Mouse (Mus musculus) macrophage (primary cell): ENCODE measurements around the gene Fam222a. TPM values are rescaled to one million over a fixed set of nuclear protein-coding genes. Genes with fewer than 3 reads are reported as not detected.

ENCODE experiments used
- H3K27ac ChIP-seq: fragments of 350-480 bp; formaldehyde crosslinking; 2 replicates; pipeline ENCODE4 v1.9.0; 2021
- H3K36me3 ChIP-seq: fragments of 350-480 bp; formaldehyde crosslinking; 2 replicates; pipeline ENCODE4 v1.9.0; 2021; ENCODE audit errors: inconsistent target
- H3K4me3 ChIP-seq: fragments of 350-480 bp; formaldehyde crosslinking; 2 replicates; pipeline ENCODE4 v1.9.0; 2021; ENCODE audit errors: inconsistent target
- H3K79me2 ChIP-seq: fragments of 350-480 bp; formaldehyde crosslinking; 2 replicates; pipeline ENCODE4 v1.9.0; 2021; ENCODE audit errors: inconsistent target
- WGBS: methylation state at CpG from one replicate; pipeline ENCODE4 v1.1.7; 2026; ENCODE audit warnings: inconsistent platforms; ENCODE audit not compliant: missing documents; 5-methylcytosine and 5-hydroxymethylcytosine counted together
- polyA plus RNA-seq: library from polyadenylated mRNA; stranded (reverse); fragments of 250-400 nt; gene quantifications from 3 replicates; pipeline ENCODE4 v1.2.4, GENCODE M21; 2018; ENCODE audit warnings: inconsistent platforms

The Fam222a gene
- polyA plus RNA-seq, 1 experiment from 2014 or later = 0.96 TPM

- 54% methylated on average over 5 of the region's 5 CpGs for WGBS
- Histone ChIP-seq H3K79me2 (no peaks in the 10 kb centered on the region), H3K36me3 (no peaks in the 10 kb centered on the region), H3K4me3 (no peak overlapping the region), H3K27ac (no peak overlapping the region)
These were observed 1.0 kb downstream of the Fam222a start for GRCm38 (mm10) chr5:114568818-114569217.

DNA sequence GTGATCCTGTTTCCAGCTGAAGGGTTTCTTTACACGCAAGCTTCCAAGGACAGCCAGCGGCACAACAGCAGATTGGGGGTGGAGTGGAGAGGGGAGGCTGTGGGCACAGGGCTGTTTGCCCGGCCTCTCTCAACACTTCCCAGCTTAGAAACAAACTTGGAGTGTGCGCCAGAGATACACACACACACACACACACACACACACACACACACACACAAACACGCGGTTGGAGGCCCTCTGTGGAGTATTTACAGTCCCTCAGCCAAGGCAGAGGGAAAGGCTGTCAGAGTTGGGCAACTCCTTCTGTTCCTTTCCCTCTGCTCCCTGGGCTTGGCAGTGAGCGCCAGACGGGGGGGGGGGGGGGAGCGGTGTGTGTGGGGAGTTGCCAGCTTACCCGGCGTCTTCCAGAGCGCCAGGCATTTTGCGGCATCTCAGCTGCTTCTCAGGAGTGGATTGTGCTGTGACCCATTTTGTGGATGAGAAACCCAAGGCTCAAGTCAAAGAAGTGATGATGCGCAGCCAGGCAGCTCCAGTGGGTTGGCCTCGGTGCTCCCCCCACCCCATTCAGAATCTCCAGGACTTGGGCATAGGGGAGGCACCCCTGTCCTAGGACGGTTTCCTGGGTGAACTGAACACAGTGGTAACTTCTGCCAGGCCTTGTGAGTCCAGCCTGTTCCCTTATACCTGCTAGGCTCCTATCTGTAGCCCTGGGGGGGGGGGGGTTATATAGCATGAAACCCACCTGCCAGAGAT, 2.3 kb downstream of the Fam222a start:
- Histone ChIP-seq H3K36me3 (no peaks in the 10 kb centered on the region), H3K79me2 (no peaks in the 10 kb centered on the region), H3K4me3 (no peak overlapping the region), H3K27ac (no peak overlapping the region)
- WGBS = 70% methylated on average over 7 of the region's 16 CpGs

- H3K36me3 ChIP-seq = no peaks in the 10 kb centered on the region
- H3K4me3 ChIP-seq = no peak overlapping the region
- WGBS = 30% methylated on average over 14 of the region's 14 CpGs
- no peaks in the 10 kb centered on the region for H3K79me2 ChIP-seq
- no peak overlapping the region for H3K27ac ChIP-seq
These were observed 3.1 kb downstream of the Fam222a start for GRCm38 (mm10) chr5:114570791-114571450.

- H3K36me3 ChIP-seq = no peaks in the 10 kb centered on the region
- 8% methylated on average over 39 of the region's 39 CpGs for WGBS
These were observed 3.7 kb downstream of the Fam222a start for GRCm38 (mm10) chr5:114571451-114572030.

DNA sequence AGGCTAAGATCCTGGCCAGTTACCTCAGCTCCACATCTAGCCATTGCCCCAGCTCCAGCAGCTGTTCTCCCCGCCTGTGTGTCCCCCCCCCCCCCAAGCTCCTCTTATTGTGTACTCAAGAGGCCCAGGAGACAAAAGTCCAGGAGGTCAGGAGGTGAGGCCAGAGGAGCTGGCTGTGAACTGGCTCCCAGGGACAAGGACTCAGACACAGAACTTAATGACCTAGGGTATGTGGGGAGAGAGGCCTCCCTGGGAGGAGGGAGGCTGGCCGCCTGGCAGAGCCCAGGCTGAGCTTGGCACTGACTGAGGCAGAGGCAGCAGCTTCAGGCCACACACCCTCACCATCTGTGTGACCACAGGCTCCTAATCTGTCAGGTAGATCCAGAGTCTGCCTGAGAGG, 5.2 kb downstream of the Fam222a start:
- Histone ChIP-seq H3K27ac (no peak overlapping the region), H3K36me3 (no peaks in the 10 kb centered on the region), H3K4me3 (no peak overlapping the region), H3K79me2 (no peaks in the 10 kb centered on the region)
- WGBS = 100% methylated on average over 2 of the region's 2 CpGs

More at GRCm38 (mm10) chr5:114571451-114572030, 3.7 kb downstream of the Fam222a start:
- no peaks in the 10 kb centered on the region for H3K79me2 ChIP-seq
- no peak overlapping the region for H3K27ac ChIP-seq
- H3K4me3 ChIP-seq = no peak overlapping the region

DNA sequence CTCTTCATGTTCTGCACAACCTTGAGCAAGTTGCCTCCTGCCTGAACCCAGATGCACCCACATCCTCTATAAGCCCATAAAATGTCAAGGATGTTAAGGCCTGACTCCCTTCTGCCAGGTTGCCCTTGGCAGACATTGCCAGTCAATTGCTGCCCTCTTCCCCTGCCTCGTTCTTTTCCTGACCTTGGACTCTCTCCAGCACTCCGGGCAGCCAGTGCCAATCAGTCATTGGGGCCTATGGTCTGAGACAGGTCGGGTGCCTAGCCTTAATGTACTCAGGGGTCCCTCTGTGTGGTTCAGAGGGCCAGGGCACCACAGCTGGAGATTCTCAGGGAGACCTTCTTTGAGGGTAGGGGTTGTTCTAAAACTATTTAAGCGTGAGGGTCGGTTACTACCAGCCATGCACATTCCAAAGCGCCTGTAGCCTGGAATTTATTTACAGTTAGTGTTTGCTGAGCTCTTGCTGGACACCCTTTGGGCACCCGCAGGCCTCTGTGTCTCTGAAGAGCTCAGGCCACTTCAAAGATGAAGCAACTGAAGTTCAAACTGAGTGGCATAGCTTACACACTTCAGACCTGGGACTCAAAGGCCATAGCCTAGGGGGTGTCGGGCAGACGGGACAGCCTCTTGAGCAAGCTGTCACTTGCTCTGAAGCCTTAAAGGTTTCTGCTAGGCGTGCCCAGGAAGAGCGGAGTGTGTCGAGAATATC, 6.3 kb downstream of the Fam222a start:
- Histone ChIP-seq H3K4me3 (no peak overlapping the region), H3K36me3 (no peaks in the 10 kb centered on the region), H3K79me2 (no peaks in the 10 kb centered on the region), H3K27ac (no peak overlapping the region)
- 91% methylated on average over 12 of the region's 12 CpGs for WGBS

GRCm38 (mm10) chr5:114575010-114575409, 7.2 kb downstream of the Fam222a start:
- WGBS = 92% methylated on average over 11 of the region's 11 CpGs

DNA sequence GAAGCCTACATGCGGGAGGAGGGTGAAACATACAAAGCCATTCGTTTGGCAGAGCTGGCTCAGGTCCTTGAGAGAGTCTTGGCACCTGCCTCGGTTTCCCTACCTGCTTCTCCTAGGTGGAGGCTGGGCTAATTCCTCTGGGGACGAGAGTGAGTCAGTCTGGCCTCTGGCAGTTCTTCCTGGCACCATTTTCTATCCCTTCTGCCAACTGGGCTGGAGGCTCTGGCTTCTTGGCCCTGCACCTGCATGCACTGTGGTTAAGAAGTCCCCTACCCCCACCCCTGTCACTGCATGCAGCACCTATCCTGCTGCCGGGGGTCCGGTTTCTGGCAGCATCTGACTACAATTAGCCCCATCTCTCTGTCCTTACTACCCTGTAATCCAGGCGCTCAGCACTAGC, 7.7 kb downstream of the Fam222a start:
- WGBS = 86% methylated on average over 6 of the region's 7 CpGs
- Histone ChIP-seq H3K79me2 (no peaks in the 10 kb centered on the region), H3K36me3 (no peaks in the 10 kb centered on the region), H3K4me3 (no peak overlapping the region), H3K27ac (no peak overlapping the region)

More at GRCm38 (mm10) chr5:114575010-114575409, 7.2 kb downstream of the Fam222a start:
- no peak overlapping the region for H3K4me3 ChIP-seq
- H3K27ac ChIP-seq = no peak overlapping the region
- H3K79me2 ChIP-seq = no peaks in the 10 kb centered on the region
- H3K36me3 ChIP-seq = no peaks in the 10 kb centered on the region

DNA sequence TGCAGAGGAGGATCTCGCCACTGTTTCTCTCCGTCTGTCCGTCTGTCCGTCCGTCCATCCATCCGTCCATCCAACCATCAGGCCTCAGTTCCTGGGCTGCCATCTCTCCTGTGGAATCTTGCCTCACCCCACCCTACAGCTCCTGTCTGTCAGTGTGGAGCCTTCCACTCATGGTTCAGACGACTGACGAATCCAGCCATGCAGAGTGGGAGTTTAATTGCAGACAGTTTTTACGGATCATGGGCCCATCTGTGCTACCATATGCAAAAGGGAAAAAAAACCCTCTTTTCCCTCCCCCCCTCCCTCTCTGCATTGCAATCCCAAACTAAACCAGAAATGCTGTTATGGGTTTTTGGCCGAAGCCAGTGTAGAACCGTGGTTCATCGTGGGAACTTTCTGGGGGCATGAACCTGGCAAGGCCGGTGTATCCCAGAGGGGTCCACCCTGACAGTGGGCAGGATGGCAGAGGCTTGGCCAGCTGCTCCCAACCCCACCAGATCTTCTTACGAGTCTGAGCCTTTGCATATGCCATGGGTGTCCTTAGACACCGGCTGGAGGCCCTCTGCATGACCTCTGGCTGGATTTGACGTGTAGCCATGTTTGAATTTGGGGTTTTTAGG, 8.3 kb downstream of the Fam222a start:
- no peak overlapping the region for H3K27ac ChIP-seq
- WGBS = 95% methylated on average over 16 of the region's 16 CpGs
- H3K36me3 ChIP-seq = no peaks in the 10 kb centered on the region
- H3K79me2 ChIP-seq = no peaks in the 10 kb centered on the region
- H3K4me3 ChIP-seq = no peak overlapping the region

DNA sequence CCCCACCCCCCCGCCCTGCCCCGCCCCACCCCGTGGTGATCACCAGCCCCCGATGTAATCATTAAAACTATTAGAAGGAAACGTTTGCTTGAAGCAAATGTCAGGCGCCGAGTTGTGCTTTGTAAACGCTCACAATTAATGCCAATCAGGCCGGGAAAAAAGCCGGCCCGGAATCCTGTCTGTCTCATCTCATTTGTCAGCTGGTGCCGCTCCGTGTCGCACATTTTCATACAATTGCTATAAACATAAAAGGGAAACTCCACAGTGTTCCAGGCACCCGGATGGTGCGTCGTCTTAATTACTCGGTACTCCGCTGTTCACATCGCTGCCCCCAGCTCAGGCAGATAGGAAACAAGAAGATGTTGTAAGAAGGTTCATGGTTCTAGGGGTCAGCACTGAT, 10.5 kb downstream of the Fam222a start:
- no peaks in the 10 kb centered on the region for H3K36me3 ChIP-seq
- WGBS = 91% methylated on average over 19 of the region's 20 CpGs
- H3K79me2 ChIP-seq = no peaks in the 10 kb centered on the region
- H3K27ac ChIP-seq = no peak overlapping the region
- H3K4me3 ChIP-seq = no peak overlapping the region

GRCm38 (mm10) chr5:114579714-114580357, 12.0 kb downstream of the Fam222a start:
- H3K27ac ChIP-seq = no peak overlapping the region
- H3K36me3 ChIP-seq = no peaks in the 10 kb centered on the region
- 73% methylated on average over 8 of the region's 8 CpGs for WGBS
- no peaks in the 10 kb centered on the region for H3K79me2 ChIP-seq
- H3K4me3 ChIP-seq = no peak overlapping the region

DNA sequence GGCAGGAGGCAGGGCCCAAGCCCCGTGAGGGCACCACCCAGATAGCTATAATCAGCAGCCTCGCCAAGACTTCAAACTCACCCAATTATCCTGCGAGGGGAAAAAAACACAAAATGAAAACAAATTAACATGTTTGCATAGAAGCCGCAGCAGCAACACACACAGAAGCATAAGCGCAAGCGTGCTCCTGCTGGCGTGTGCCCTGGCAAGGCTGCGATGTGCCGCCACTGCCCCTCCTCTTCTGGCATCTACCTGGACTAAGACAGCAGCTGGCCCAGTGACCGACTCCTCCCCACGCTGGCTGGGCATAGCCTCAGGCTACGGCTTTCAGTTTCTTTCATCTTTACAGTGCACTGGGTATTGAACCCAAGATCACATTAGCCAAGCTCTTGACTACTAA, 13.7 kb downstream of the Fam222a start:
- Histone ChIP-seq H3K4me3 (no peak overlapping the region), H3K36me3 (no peaks in the 10 kb centered on the region), H3K27ac (no peak overlapping the region), H3K79me2 (no peaks in the 10 kb centered on the region)
- WGBS = 94% methylated on average over 12 of the region's 12 CpGs

DNA sequence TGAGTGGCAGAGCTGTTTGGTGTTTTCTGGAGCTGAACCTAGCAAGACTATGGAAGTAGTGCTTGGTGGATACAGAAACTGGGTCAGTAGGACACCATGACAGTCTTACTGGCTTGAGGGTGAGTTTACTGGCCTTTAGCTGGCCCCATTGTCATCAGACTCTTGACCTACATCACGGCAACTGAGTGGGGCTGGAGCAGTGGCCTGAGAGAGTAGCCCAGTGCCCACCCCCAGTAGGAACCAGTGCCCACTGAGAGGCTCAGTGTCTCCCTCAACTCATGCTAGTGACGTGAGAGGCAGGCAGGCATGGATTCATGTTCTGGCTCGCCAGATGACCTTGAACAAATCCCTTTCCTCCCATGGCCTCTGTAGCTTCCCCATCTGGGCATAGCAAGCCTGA, 15.2 kb downstream of the Fam222a start:
- WGBS = 93% methylated on average over 2 of the region's 3 CpGs
- H3K79me2 ChIP-seq = no peaks in the 10 kb centered on the region
- H3K27ac ChIP-seq = no peak overlapping the region
- no peaks in the 10 kb centered on the region for H3K36me3 ChIP-seq
- no peak overlapping the region for H3K4me3 ChIP-seq
